Mouse (Mus musculus) CH12.LX (cell line): Measurements from ENCODE around the gene Apol7b. TPM values are rescaled to one million over a fixed set of nuclear protein-coding genes. Genes with fewer than 3 reads are reported as not detected.

Source experiments
- DNase-seq: peaks from one replicate; pipeline ENCODE4 v3.0.0-alpha.2; 2013; ENCODE audit errors: extremely low read depth
- H3K27ac ChIP-seq: 2 replicates; pipeline ENCODE4 v1.5.1; 2012; ENCODE audit warnings: low read depth, mild to moderate bottlenecking, control low read depth, moderate library complexity; ENCODE audit not compliant: insufficient read depth
- H3K27me3 ChIP-seq: replicated peaks from 2 replicates; pipeline ENCODE3; 2012; ENCODE audit warnings: inconsistent platforms
- H3K36me3 ChIP-seq, 2 experiments: replicated peaks in 1 of 2; 2 replicates each; pipeline versions ENCODE3 to v1.6.1; 2012; ENCODE audit warnings: inconsistent platforms in 1 of 2, low read length in 1 of 2, mild to moderate bottlenecking in 1 of 2, mixed read lengths in 1 of 2, moderate library complexity in 1 of 2; ENCODE audit not compliant: control insufficient read depth in 1 of 2, insufficient read depth in 1 of 2
- H3K4me1 ChIP-seq, 2 experiments: 2 replicates each; pipeline ENCODE4 v1.6.1; 2012; ENCODE audit warnings: inconsistent platforms in 1 of 2, moderate library complexity in 1 of 2; ENCODE audit not compliant: insufficient read depth in 2 of 2, control insufficient read depth in 1 of 2
- H3K4me2 ChIP-seq: 2 replicates; pipeline ENCODE4 v1.6.1; 2012; ENCODE audit warnings: low read depth, mild to moderate bottlenecking, control low read depth; ENCODE audit not compliant: poor library complexity, insufficient read depth, severe bottlenecking
- H3K4me3 ChIP-seq, 3 experiments: fragments of 150-350 bp in 1 of 3; sonication (generic) in 1 of 3; replicated peaks in 1 of 3; 2 replicates each; pipeline versions ENCODE3 to v1.5.1; 2011 to 2012; ENCODE audit warnings: low read depth in 2 of 3, low read length in 2 of 3, mild to moderate bottlenecking in 2 of 3, moderate library complexity in 2 of 3, control low read depth in 1 of 3, improper control_type of control experiment in 1 of 3, inconsistent platforms in 1 of 3, mixed read lengths in 1 of 3; ENCODE audit not compliant: poor library complexity in 1 of 3
- H3K79me2 ChIP-seq: replicated peaks from 2 replicates; pipeline ENCODE4 v1.6.1; 2012; ENCODE audit warnings: mild to moderate bottlenecking, moderate library complexity; ENCODE audit not compliant: control insufficient read depth, poor library complexity, insufficient read depth, severe bottlenecking; ENCODE audit errors: extremely low read depth
- H3K9ac ChIP-seq: 2 replicates; pipeline ENCODE4 v1.6.1; 2012; ENCODE audit warnings: low read depth, mild to moderate bottlenecking, control low read depth, moderate library complexity; ENCODE audit not compliant: insufficient read depth
- H3K9me3 ChIP-seq: replicated peaks from 2 replicates; pipeline ENCODE3; 2012; ENCODE audit warnings: low read length, inconsistent platforms, mixed read lengths
- BHLHE40 ChIP-seq: IDR thresholded peaks from 2 replicates; pipeline ENCODE4 v1.6.1; 2011; ENCODE audit warnings: mild to moderate bottlenecking, low read depth, low read length, improper control_type of control experiment
- CHD1 ChIP-seq: IDR thresholded peaks from 2 replicates; pipeline ENCODE4 v1.6.1; 2012; ENCODE audit warnings: low read depth, low read length, improper control_type of control experiment, inconsistent platforms
- CTCF ChIP-seq, 2 experiments: IDR thresholded peaks in 1 of 2; conservative IDR thresholded peaks in 1 of 2; 2 replicates each; pipeline ENCODE4 v1.5.1; 2011 to 2012; ENCODE audit warnings: low read depth in 2 of 2, low read length in 2 of 2, improper control_type of control experiment in 1 of 2, inconsistent platforms in 1 of 2, mild to moderate bottlenecking in 1 of 2, moderate library complexity in 1 of 2
- E2F4 ChIP-seq: IDR thresholded peaks from 2 replicates; pipeline ENCODE4 v1.6.1; 2011; ENCODE audit warnings: low read depth, low read length, improper control_type of control experiment; ENCODE audit not compliant: insufficient replicate concordance
- ELF1 ChIP-seq: IDR thresholded peaks from 2 replicates; pipeline ENCODE4 v1.6.1; 2014; ENCODE audit warnings: low read depth, mild to moderate bottlenecking, inconsistent platforms, low read length, improper control_type of control experiment
- HCFC1 ChIP-seq: IDR thresholded peaks from 2 replicates; pipeline ENCODE4 v1.6.1; 2012; ENCODE audit warnings: low read depth, mild to moderate bottlenecking, inconsistent platforms, low read length, improper control_type of control experiment
- JUND ChIP-seq: conservative IDR thresholded peaks from 2 replicates; pipeline ENCODE4 v1.6.1; 2011; ENCODE audit warnings: low read depth, low read length, improper control_type of control experiment
- KAT2A ChIP-seq: IDR thresholded peaks from 2 replicates; pipeline ENCODE4 v1.6.1; 2012; ENCODE audit warnings: low read length, improper control_type of control experiment, inconsistent platforms; ENCODE audit not compliant: insufficient replicate concordance
- MAX ChIP-seq: IDR thresholded peaks from 2 replicates; pipeline ENCODE4 v1.6.1; 2011; ENCODE audit warnings: low read length, improper control_type of control experiment
- MAZ ChIP-seq: IDR thresholded peaks from 2 replicates; pipeline ENCODE4 v1.6.1; 2012; ENCODE audit warnings: low read depth, mild to moderate bottlenecking, inconsistent platforms, low read length, improper control_type of control experiment, moderate library complexity
- MYC ChIP-seq: IDR thresholded peaks from 2 replicates; pipeline ENCODE4 v1.6.1; 2011; ENCODE audit warnings: low read depth, mild to moderate bottlenecking, improper control_type of control experiment, low read length
- NRF1 ChIP-seq: IDR thresholded peaks from 2 replicates; pipeline ENCODE4 v1.6.1; 2014; ENCODE audit warnings: low read depth, mild to moderate bottlenecking, inconsistent platforms, low read length, improper control_type of control experiment, moderate library complexity
- POLR2A ChIP-seq: IDR thresholded peaks from 2 replicates; pipeline ENCODE4 v1.6.1; 2011; ENCODE audit warnings: low read depth, mild to moderate bottlenecking, improper control_type of control experiment, low read length
- POLR2AphosphoS2 ChIP-seq: IDR thresholded peaks from 2 replicates; pipeline ENCODE4 v1.6.1; 2011; ENCODE audit warnings: low read depth, low read length, improper control_type of control experiment
- RAD21 ChIP-seq: IDR thresholded peaks from 2 replicates; pipeline ENCODE4 v1.6.1; 2011; ENCODE audit warnings: low read depth, mild to moderate bottlenecking, low read length, improper control_type of control experiment, moderate library complexity
- RCOR1 ChIP-seq: conservative IDR thresholded peaks from 2 replicates; pipeline ENCODE4 v1.6.1; 2012; ENCODE audit warnings: low read depth, mild to moderate bottlenecking, inconsistent platforms, low read length, improper control_type of control experiment
- SIN3A ChIP-seq: IDR thresholded peaks from 2 replicates; pipeline ENCODE4 v1.6.1; 2012; ENCODE audit warnings: low read length, improper control_type of control experiment, inconsistent platforms
- SMC3 ChIP-seq: IDR thresholded peaks from 2 replicates; pipeline ENCODE4 v1.6.1; 2011; ENCODE audit warnings: low read depth, low read length, improper control_type of control experiment
- TCF12 ChIP-seq: IDR thresholded peaks from 2 replicates; pipeline ENCODE4 v1.6.1; 2014; ENCODE audit warnings: low read depth, mild to moderate bottlenecking, inconsistent platforms, low read length, improper control_type of control experiment
- UBTF ChIP-seq: IDR thresholded peaks from 2 replicates; pipeline ENCODE4 v1.6.1; 2012; ENCODE audit warnings: low read depth, mild to moderate bottlenecking, inconsistent platforms, low read length, improper control_type of control experiment, moderate library complexity
- ZMIZ1 ChIP-seq: IDR thresholded peaks from 2 replicates; pipeline ENCODE4 v1.6.1; 2012; ENCODE audit warnings: low read depth, mild to moderate bottlenecking, inconsistent platforms, low read length, improper control_type of control experiment
- ZNF384 ChIP-seq: IDR thresholded peaks from 2 replicates; pipeline ENCODE4 v1.6.1; 2012; ENCODE audit warnings: low read depth, low read length, improper control_type of control experiment, inconsistent platforms
- dilution Hi-C: fragments of 300-500 bp; cut with MboI; formaldehyde crosslinking; loops from 2 replicates; pipeline ENCODE4 v1.14.3; 2020; ENCODE audit warnings: low sequenced_read_pairs; ENCODE audit not compliant: extremely low pct_unique_long_range_greater_than_20kb, extremely low pct_ligation_motif_present
- in situ Hi-C: fragments of 300-500 bp; cut with MboI; formaldehyde crosslinking; loops from 3 replicates; pipeline ENCODE4 v1.14.3; 2019; ENCODE audit warnings: low sequenced_read_pairs, low pct_ligation_motif_present, low pct_unique_long_range_greater_than_20kb, mixed read lengths
- polyA plus RNA-seq: library from polyadenylated mRNA; unstranded; fragments of >175 nt; gene quantifications from 2 replicates; pipeline ENCODE4 v1.2.1, GENCODE M21; 2012; ENCODE audit warnings: low read depth; ENCODE audit not compliant: insufficient read length
- total RNA-seq, 2 experiments: library from RNA; depleted of rRNA; stranded (reverse); fragments of 300-350 nt in 1 of 2; fragments of >200 nt in 1 of 2; gene quantifications; 2 replicates each; pipeline ENCODE4 v1.2.3; 2012 to 2014

The Apol7b gene
- total and polyA plus RNA-seq, 3 experiments = not detected

GRCm38 (mm10) chr15:77382271-77382850 lies 64.9 kb downstream of the Apol7b start:
- Histone ChIP-seq H3K4me3 (no peak overlapping the region), H3K4me1 (no peaks in the 10 kb centered on the region), H3K79me2 (no peaks in the 10 kb centered on the region), H3K9ac (no peak overlapping the region), H3K27me3 (peaks cover 78% of the 10 kb centered on the region), H3K36me3 (no peaks in the 10 kb centered on the region), H3K9me3 (no peaks in the 10 kb centered on the region), H3K4me2 (no peak overlapping the region), H3K27ac (no peak overlapping the region)
- dilution Hi-C loops = no loop called here
- DNase-seq = no peak
- in situ Hi-C loops = no loop called here
- TF ChIP-seq ZMIZ1 (no peak), POLR2A (no peak), ELF1 (no peak), SMC3 (no peak), RCOR1 (no peak), SIN3A (no peak), JUND (no peak), MAZ (no peak), NRF1 (no peak), MAX (no peak)

- Histone ChIP-seq H3K4me2 (no peak overlapping the region), H3K36me3 (no peaks in the 10 kb centered on the region), H3K9me3 (no peaks in the 10 kb centered on the region), H3K27me3 (peaks cover 81% of the 10 kb centered on the region), H3K79me2 (no peaks in the 10 kb centered on the region), H3K27ac (no peak overlapping the region), H3K9ac (no peak overlapping the region), H3K4me3 (no peak overlapping the region), H3K4me1 (no peaks in the 10 kb centered on the region)
- dilution Hi-C loops (no loop called here), in situ Hi-C loops (no loop called here)
- no peak for TF ChIP-seq JUND
- TF ChIP-seq POLR2AphosphoS2 = no peak
- no peak for TF ChIP-seq CTCF (conservative IDR thresholded peaks at IDR 0.05 in 1 of 2, IDR thresholded peaks at IDR 0.05 in 1 of 2; ENCODE audit: low read depth in 2 of 2, low read length in 2 of 2)
- no peak for TF ChIP-seq SMC3
- no peak for TF ChIP-seq MYC
- TF ChIP-seq ZMIZ1 = no peak
- no peak for TF ChIP-seq ELF1
- no peak for TF ChIP-seq SIN3A
- TF ChIP-seq BHLHE40 = no peak
- no peak for TF ChIP-seq UBTF
- no peak for TF ChIP-seq HCFC1
- TF ChIP-seq RAD21 = no peak
- no peak for TF ChIP-seq RCOR1
- TF ChIP-seq CHD1 = no peak
- no peak for TF ChIP-seq E2F4
- TF ChIP-seq TCF12 = no peak
- TF ChIP-seq ZNF384 = no peak
- no peak for TF ChIP-seq KAT2A
- no peak for TF ChIP-seq MAX
- no peak for DNase-seq
These were observed 65.8 kb downstream of the Apol7b start for GRCm38 (mm10) chr15:77381481-77381880.
